Mouse (Mus musculus): ENCODE data around the gene D430042O09Rik.

D430042O09Rik gene

GRCm38 (mm10) chr7:125741271-125741703 is 33.6 kb downstream of the D430042O09Rik start:
- DNase-seq: peak; percentile 62 to 81

DNA sequence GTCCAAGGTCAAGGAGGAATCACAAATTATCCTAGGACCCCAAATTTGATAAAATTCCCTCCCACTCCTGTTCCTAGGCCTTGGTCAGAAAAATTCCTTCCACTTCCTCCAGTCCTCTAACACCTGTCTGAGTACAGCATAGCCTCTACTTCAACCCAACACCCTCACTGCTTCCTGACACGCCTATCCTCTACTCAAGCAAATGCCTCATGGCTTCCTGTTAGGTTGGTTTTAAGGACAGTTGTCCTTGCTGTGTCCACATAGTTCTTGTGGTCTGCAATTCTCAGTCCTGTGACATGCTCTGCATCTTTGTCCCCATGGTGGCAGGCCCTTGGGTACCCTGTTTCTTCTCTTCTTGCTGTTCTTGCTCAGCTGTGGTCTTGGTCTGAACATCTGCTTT is 37.1 kb downstream of the D430042O09Rik start:
- DNase-seq: no peak

DNA sequence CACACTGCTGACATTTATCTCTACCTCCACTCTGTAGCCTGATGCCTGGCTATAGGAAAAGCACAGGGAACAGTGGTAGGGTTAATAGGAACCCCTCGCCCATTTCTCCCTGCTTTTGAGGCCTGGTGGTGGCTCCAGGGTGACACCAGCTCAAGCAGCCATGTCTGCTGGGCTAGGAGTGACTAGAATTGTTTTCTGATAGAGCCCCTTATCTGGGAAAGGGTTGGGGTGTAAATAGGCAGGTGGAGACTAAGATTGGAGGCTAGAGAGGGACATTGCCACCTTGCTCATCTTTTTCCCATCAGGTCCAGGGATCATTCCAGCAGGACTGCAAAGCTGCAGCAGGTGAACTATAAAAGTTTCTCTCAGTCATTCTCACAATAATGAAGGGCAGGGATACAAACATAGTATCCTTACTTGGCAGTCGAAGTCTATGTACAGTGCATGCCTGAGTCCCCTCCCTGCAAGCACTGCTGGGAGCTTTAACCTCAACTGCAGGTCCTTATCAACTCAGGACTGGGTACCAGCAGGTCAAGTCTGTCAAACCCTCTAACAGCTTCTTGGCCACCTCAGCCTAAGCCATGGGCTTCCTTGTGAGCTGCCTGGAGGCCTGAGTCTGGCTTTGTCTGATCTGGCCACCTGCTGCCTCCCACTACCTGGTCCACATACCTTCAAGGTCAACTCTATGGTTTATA is 39.1 kb downstream of the D430042O09Rik start:
- no peak for DNase-seq

DNA sequence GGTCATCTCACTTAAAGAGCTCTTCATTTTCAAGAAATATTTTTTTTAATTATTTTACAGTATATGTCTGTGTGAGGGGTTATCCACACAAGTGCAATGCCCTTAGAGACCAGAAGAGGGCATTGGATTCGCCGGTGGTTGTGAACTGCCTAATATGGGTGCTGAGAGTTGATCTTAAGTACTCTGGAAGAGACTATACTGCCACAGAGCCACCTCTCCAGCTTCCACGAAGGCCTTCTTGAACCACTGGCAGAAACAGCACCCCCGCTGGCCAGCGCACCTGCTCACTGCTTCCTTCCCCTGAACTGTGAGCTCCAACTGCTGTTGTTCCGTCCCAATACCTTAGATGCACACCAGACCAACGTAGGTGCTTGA is 39.6 kb downstream of the D430042O09Rik start:
- no peak for DNase-seq

- peak in 1 of 2 experiments; percentile 17 for DNase-seq
Measured at GRCm38 (mm10) chr7:125748186-125748585, 40.5 kb downstream of the D430042O09Rik start.

DNA sequence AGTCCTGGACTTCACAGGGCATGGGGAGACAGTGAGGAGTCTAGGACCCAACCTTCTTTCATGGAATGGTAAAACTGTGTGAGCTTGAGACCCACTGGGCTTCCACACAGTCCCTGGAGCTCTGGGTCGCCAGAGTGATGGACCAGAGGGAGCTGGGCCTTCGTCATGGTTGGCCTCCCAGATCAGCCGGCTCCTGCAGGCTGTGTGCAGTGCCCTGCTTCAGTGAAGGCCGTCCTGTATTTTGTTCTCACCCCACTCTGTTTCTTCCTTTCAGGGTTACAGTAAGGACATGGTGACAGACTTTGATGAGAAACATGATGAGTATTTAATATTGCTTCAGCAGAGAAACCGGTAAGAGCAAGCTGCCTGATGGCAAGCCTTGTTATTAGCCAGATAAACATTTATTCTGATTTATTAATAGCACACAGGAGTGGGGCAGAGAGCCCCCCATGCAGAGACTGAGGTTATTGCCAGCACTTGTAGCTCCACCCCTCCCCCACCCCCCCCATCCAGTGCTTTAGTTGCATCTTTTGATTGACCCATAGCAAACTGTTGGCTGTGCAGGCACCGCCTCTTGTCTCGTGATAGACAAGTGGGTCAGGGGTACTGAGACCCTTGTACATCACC is 45.1 kb downstream of the D430042O09Rik start:
- no peak for DNase-seq

DNA sequence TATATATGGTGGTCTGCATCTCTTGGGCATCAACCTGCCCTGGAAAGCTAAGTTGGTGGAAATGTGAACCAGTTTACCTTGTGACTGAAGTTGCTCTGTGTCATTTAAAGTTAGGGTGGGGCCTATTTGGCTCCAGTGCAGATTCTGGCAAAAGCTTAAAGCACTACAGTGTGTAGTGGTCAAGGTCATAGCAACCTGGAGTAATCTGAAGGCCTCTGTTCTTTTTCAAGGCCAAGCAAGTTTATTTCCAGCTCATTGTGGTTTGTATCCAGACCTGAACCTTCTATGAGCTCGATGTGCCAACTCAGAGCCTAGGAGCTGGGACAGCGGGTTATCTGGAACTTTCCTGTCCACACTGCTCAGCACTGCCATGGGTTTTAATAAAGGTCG is 45.6 kb downstream of the D430042O09Rik start:
- DNase-seq: peak in 1 of 2 experiments; percentile 27

- DNase-seq: no peak
Measured at GRCm38 (mm10) chr7:125756806-125757205, 49.1 kb downstream of the D430042O09Rik start.

DNA sequence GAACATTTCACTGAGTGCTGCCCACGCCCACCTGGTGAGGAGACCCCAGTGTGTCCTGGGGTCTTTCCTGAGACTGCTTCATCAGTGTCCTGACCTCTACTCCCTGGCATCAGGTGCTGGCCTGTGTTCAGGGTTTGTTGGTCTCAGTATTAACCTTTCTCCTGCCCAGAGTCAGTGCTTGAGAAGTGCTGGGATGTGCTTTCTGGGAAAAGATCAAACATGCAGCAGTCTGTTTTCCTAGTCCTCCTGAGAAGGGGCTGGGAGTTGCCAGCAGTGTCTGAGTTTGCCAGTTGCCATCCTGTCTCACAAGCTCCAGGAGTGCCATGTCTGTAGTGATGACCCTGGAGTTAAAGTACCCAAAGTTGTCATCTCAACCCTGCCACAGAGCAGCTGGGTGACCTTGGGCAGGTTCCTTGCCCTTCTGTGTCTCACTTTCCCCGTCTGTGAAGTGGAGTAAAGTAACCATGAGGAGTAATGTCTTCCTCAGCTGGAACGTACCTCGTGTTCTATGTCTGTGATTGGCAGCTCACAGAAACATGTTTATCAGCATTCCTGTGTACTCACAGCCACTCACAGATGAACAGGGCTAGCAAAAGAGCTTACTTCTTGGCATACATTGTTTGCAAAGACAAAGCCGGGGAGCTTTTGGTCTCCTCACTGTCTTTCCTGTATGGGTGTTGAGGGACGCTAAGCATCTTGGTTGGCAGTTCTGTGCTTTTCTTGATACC is 50.4 kb downstream of the D430042O09Rik start:
- peak; percentile 22 to 23 for DNase-seq

DNA sequence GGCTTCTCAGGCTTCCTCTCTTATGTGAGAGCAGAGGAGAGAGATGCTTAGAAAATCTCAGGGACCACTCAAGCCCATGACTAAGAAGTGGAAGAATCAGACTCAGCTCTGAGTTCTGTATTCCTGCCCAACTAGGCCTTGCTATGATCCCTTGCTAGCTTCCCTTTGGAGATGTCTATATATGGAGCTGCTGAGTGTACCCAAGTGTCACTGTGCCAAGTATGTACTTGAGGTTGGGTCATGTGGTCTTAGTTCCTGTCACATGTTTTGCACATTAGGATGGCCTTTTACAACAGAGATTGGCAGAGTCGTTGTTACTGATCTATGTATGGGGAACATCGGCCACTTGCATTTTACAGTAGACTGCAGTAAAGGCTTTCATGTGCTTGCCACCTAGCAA is 54.6 kb downstream of the D430042O09Rik start:
- DNase-seq: no peak

GRCm38 (mm10) chr7:125762883-125763830 is 55.5 kb downstream of the D430042O09Rik start:
- DNase-seq: no peak

DNA sequence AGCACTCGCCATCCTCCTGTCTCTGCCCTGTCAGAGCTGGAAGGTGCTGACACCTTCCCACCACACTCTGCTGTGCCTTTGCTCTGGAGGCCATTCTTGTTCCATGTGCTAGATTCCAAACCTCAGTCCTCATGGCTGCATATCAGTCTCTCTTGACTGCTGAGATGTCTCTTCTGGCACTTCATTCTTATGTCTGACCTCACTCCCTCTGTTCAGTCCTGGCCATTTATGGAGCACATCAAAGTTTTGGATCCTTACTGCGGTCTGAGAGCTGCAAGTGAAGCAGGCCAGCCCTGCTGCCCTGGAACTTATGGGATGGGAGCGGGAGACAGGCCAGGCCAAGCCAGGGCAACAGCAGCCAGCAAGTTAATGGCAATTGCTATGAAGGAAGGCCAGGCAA is 56.7 kb downstream of the D430042O09Rik start:
- no peak for DNase-seq

DNA sequence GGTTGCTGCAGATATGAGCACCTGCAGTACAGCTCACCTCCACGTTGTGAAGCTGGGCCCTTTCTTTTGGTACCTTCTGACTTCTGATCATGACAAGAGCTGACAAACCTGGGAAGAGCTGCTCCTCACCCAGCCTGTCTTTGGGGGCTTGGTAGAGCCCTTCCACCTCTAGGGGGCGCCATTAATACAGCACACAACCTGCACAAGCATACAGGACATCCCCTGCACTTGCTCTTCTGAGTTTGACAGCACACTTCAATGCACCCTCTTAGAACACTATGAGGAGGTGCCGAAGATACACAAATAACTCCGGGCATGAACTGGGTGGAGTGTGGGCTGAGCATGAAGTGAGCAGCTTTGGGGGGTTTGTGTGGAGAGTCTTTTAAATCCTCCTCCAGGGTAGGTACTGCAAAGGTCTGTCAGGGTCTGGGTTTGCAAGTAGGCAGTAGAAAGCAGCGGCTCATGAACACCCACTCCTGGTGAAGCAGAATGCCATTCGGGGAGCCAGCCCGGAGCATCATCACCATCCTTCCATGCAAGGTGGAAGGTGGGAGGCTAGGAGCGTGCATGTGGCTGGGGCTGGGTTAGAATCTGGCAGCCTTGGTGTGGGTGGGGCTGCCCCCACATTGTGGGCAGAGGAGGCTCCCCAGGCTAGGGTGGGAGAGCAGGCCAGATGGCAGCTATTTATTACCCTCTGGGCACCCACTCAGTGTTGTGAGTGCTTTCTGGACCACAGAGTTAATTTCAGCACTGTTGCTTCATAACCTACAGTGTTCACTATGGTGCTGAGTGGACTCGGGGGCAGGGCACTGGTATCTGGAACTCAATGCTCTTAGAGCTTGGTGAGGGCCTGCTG is 59.5 kb downstream of the D430042O09Rik start:
- DNase-seq: peak in 1 of 2 experiments; percentile 19

DNA sequence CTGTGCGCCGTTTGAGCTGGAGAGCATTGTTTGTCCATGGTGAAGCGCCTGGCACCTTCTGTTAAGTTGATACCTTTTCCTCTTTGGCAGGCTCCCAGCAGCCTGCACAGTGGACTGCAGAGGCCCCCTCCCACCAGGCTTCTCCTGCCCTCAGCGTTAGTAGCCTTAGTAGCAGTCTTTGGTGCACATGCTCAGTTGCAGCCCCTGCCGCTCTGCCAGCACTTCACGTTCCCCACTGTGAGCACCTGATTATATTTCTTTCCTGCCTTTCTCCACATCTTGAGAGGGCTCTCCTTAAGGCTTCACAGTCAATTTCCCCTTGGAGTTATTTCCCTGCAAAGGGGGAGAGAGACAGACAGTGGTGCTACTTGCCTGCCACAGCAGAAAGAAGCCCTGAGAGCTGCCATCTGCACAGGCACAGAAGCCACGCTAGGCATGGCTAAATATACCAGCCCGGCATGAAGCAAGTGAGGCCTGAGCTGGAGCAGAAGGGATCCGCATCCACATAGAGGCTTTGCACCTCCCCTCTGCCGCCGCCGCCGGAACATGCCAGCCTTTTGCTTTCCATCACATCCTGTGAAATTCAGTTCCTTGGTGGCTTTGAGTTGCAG is 65.4 kb downstream of the D430042O09Rik start:
- DNase-seq: no peak

- peak in 1 of 2 experiments; percentile 26 for DNase-seq
Measured at GRCm38 (mm10) chr7:125783206-125783605, 75.5 kb downstream of the D430042O09Rik start.

GRCm38 (mm10) chr7:125786105-125786504 is 78.4 kb downstream of the D430042O09Rik start:
- DNase-seq: no peak

DNA sequence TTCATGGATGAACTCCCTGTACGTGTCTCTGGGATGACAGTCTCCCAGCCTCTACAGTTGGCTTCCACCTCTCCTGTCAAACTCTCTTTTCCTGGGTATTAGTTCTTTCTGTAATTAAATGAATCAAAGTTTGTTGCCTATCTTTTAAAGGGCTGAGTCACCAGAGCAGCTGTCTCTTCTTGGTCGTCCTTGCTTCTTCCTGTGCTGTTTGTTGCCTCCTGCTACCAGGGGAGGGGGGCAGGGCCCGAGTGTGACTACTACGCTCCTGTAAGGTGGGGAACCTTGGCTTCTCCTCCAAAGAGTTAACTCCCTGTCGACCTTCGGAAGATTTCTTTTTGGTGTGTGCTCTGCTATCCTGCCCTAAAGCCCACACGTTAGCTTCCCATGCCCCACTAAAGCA is 79.4 kb downstream of the D430042O09Rik start:
- no peak for DNase-seq

- DNase-seq: no peak
Measured at GRCm38 (mm10) chr7:125790039-125790438, 82.4 kb downstream of the D430042O09Rik start.

DNA sequence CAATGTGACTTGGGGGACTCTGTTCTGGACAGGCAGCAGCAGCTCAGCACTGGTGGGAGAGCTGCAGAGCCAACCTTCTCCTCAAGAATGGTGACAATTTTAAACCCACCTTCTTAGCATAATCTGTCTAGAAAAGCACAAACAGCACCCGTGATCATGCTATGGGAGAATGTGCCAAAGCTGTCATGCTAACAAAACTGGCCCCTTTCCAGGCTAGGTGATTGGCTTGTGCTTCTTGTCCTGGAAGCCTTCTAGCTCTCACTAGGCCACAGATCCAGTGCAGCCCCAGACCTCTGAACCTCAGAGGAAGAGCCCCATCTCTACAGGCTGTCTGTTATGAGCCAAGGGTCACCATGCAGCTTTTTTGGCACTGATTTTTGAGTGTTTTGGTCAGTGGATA is 98.9 kb downstream of the D430042O09Rik start:
- no peak for DNase-seq

DNA sequence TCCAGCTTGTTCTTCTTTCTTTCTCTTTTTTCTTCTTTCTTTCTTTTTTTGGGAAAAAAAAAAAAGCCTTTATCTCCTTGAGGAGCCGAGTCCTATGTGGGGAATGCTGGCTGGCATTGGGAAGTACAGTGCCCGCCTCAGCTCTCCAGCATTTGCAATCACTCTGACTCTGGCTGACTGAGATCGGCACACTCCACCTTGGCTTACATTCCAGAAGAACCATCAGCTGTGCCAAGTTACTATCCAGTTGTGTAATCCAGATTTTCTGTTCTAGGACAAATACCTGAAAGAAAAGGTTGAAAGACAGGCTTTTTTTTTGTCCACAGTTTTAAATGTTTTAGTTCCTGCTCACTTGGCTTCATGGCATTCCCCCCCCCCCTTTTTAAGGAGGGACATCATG is 100.5 kb downstream of the D430042O09Rik start:
- DNase-seq: peak in 1 of 2 experiments; percentile 24

DNA sequence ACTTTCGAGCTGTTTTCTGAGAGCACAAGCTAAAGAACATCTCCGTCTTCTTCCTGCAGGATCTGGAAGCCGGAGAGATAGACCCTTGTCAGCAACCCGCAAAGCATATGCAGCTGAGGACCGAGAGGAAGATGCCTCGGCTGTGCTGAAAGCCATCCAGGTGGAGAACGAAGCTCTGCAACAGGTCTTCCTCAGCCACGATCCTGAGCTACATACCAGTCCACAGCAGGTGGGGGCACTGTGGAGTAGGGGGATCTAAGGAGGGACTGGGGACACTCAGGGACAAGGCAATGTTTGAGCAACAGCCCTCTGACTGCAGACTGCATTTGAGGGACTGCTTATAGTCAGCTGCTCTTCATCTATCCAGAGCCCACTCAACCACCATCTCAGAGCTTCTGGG is 105.0 kb downstream of the D430042O09Rik start:
- no peak for DNase-seq
